Mouse (Mus musculus) CD4-positive, CD25-positive, alpha-beta regulatory T cell, adult 2 months (primary cell): Measurements from ENCODE around the gene Rdh16.
"Not testable (repeated sequence)": the region's sequence is repeated elsewhere in the genome, so short reads cannot be mapped to it uniquely, and the experiment has no call there.

Experiments used
- DNase-seq: peaks from one replicate; pipeline ENCODE4 v3.0.0-alpha.2; 2012; ENCODE audit warnings: low read depth, low spot score

The Rdh16 gene

GRCm38 (mm10) chr10:127829121-127829520 lies 28.2 kb downstream of the Rdh16 start:
- DNase-seq = no peak

- not testable (repeated sequence) for DNase-seq
Observed at GRCm38 (mm10) chr10:127834186-127834585, 33.2 kb downstream of the Rdh16 start.

GRCm38 (mm10) chr10:127835292-127835691 lies 34.3 kb downstream of the Rdh16 start:
- no peak for DNase-seq

- not testable (repeated sequence) for DNase-seq
Observed at GRCm38 (mm10) chr10:127837793-127838192, 36.8 kb downstream of the Rdh16 start.

GRCm38 (mm10) chr10:127838539-127838938 lies 37.6 kb downstream of the Rdh16 start:
- no peak for DNase-seq

- no peak for DNase-seq
Observed at GRCm38 (mm10) chr10:127840776-127841175, 39.8 kb downstream of the Rdh16 start.

GRCm38 (mm10) chr10:127845945-127846344 lies 45.0 kb downstream of the Rdh16 start:
- not testable (repeated sequence) for DNase-seq

GRCm38 (mm10) chr10:127848089-127848488 lies 47.1 kb downstream of the Rdh16 start:
- DNase-seq = no peak

- no peak for DNase-seq
Observed at GRCm38 (mm10) chr10:127849628-127850027, 48.7 kb downstream of the Rdh16 start, which contains the start of gene Rdh19. TSS of gene Rdh19 (plus strand) at chr10:127849928.

GRCm38 (mm10) chr10:127856376-127856775 lies 55.4 kb downstream of the Rdh16 start:
- DNase-seq = no peak

GRCm38 (mm10) chr10:127864931-127865330 lies 64.0 kb downstream of the Rdh16 start:
- no peak for DNase-seq

- no peak for DNase-seq
Observed at GRCm38 (mm10) chr10:127866232-127866631, 65.3 kb downstream of the Rdh16 start, which contains the start of gene Rdh16f2. TSS of gene Rdh16f2 (plus strand) at chr10:127866474.

- DNase-seq = peak; percentile 37
Observed at GRCm38 (mm10) chr10:127872484-127872883, 71.5 kb downstream of the Rdh16 start.

- DNase-seq = no peak
Observed at GRCm38 (mm10) chr10:127877681-127878080, 76.7 kb downstream of the Rdh16 start.

GRCm38 (mm10) chr10:127878262-127879057 lies 77.5 kb downstream of the Rdh16 start:
- no peak for DNase-seq

- DNase-seq = no peak
Observed at GRCm38 (mm10) chr10:127879155-127879688, 78.3 kb downstream of the Rdh16 start.

- DNase-seq = no peak
Observed at GRCm38 (mm10) chr10:127881041-127881440, 80.1 kb downstream of the Rdh16 start.

GRCm38 (mm10) chr10:127886551-127886950 lies 85.6 kb downstream of the Rdh16 start:
- no peak for DNase-seq

- no peak for DNase-seq
Observed at GRCm38 (mm10) chr10:127886971-127887370, 86.0 kb downstream of the Rdh16 start.

- no peak for DNase-seq
Observed at GRCm38 (mm10) chr10:127888605-127889004, 87.7 kb downstream of the Rdh16 start, which contains the start of gene Rdh7. TSS of gene Rdh7 (minus strand) at chr10:127888817.

GRCm38 (mm10) chr10:127891481-127891880 lies 90.5 kb downstream of the Rdh16 start:
- no peak for DNase-seq

- DNase-seq = peak; percentile 39
Observed at GRCm38 (mm10) chr10:127893163-127894022, 92.4 kb downstream of the Rdh16 start.
